Mouse (Mus musculus): ENCODE data around the gene Gm42791. TPM values are rescaled to one million over a fixed set of nuclear protein-coding genes. Genes with fewer than 3 reads are reported as not detected.

Gene Gm42791
- polyA plus RNA-seq, 1 experiment from 2014 or later, result not detected

DNA sequence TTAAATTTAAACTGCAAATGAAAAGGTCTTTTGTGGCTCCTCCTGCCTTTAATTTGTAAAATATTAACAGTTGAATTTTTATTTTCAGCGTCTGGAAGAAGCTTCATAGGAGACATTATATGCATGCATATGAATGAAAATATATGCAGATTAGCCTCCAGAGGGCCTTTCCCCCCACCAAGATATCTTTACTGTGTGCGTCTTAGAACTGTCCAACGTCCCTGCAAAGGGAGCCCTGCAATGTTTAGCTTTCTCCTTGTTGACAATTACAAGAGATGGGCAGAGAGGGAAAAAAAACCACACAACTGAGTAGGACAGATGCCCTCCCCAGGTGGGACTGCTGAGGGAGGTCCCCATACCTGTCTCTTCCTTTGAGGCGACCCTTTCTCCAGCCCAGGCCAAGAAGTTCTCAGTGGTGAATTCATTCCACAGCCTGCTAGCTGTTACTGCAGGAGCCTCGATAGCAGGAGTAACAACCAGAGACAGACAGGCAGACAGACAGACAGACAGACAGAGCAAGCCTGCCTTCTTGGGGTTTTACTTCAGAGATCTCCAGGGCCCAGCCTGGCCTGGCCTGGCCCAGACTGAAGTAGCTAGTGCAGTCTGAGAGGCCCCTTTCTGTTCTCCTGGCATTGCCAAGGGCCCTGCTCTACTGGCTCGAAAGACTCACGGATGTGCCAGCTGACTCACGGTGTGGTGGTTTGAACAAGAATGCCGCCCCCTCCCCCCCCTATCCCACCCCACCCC lies 1.2 kb upstream of the Gm42791 start:
- H3K27me3 ChIP-seq, result no peaks in the 10 kb centered on the region
- WGBS (ENCODE audit: insufficient replicate concordance), result 60% methylated on average over 9 of the region's 9 CpGs
- no peak for ATAC-seq (ENCODE audit: insufficient read depth)
- H3K4me1 ChIP-seq (replicated peaks), result peaks cover 28% of the 10 kb centered on the region
- no peak overlapping the region for H3K4me3 ChIP-seq (replicated peaks)
- no peak overlapping the region for H3K9ac ChIP-seq
- no peaks in the 10 kb centered on the region for H3K9me3 ChIP-seq (replicated peaks)
- H3K36me3 ChIP-seq (replicated peaks), result no peaks in the 10 kb centered on the region
- H3K4me2 ChIP-seq, result no peak overlapping the region
- peak overlapping the region; percentile 78; the same call in 1 of the 2 replicates for H3K27ac ChIP-seq (replicated peaks)

DNA sequence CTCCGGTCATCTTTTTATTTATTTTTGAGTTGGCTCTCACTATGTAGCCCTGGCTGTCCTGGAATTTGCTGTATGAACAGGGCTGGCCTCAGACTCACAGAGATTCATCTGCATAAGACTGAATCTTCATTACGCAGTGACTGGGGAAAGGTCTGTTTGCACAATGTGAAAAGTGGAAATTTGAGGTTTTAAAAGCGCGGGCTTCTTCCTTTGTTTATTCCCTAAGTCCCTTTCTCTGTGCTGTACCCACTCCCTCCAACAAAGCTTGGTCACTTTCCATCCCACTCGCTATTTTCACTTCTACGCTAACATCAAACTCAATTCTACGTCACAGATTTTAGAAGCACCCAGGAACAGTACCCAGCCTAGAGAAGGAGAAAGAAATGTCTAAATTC lies 639 bp downstream of the Gm42791 start:
- H3K9ac ChIP-seq, result peak overlapping the region; percentile 60
- peaks cover 2% of the 10 kb centered on the region; the same call in 1 of the 2 replicates for H3K9me3 ChIP-seq (replicated peaks)
- H3K27me3 ChIP-seq, result no peaks in the 10 kb centered on the region
- H3K36me3 ChIP-seq (replicated peaks), result no peaks in the 10 kb centered on the region
- 65% methylated on average over 7 of the region's 7 CpGs for WGBS (ENCODE audit: insufficient replicate concordance)
- H3K4me1 ChIP-seq (replicated peaks), result peaks cover 25% of the 10 kb centered on the region
- H3K27ac ChIP-seq (replicated peaks), result peak overlapping the region; percentile 78
- no peak for ATAC-seq (ENCODE audit: insufficient read depth)
- H3K4me3 ChIP-seq (replicated peaks), result peak overlapping the region; percentile 58
- peak overlapping the region; percentile 81 for H3K4me2 ChIP-seq

DNA sequence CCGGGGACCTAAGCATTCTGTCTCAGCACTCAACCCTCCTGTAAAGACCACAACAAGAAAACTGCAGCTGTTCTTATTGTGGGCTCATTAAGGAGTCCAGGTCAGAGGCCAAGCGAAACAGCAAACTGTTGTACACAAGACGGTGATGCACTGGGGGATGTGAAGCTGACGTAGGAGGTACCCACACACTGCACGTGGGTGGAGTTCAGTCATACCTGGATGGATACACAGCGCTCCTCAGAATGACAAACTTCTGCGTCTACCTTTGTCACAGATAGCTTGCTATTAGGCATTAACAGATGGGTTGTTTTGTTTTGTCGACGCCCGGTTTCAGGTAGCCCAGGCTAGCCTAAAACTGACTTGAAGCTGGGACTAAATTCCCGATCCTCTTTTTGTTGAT lies 2.3 kb downstream of the Gm42791 start:
- H3K4me1 ChIP-seq (replicated peaks), result peaks cover 25% of the 10 kb centered on the region
- peaks cover 7% of the 10 kb centered on the region; the same call in 1 of the 2 replicates for H3K9me3 ChIP-seq (replicated peaks)
- no peak overlapping the region for H3K9ac ChIP-seq
- no peaks in the 10 kb centered on the region for H3K27me3 ChIP-seq
- H3K4me3 ChIP-seq (replicated peaks), result no peak overlapping the region
- WGBS (ENCODE audit: insufficient replicate concordance), result 84% methylated on average over 11 of the region's 11 CpGs
- H3K27ac ChIP-seq (replicated peaks), result no peak overlapping the region
- H3K4me2 ChIP-seq, result no peak overlapping the region
- no peaks in the 10 kb centered on the region for H3K36me3 ChIP-seq (replicated peaks)
- ATAC-seq (ENCODE audit: insufficient read depth), result no peak

DNA sequence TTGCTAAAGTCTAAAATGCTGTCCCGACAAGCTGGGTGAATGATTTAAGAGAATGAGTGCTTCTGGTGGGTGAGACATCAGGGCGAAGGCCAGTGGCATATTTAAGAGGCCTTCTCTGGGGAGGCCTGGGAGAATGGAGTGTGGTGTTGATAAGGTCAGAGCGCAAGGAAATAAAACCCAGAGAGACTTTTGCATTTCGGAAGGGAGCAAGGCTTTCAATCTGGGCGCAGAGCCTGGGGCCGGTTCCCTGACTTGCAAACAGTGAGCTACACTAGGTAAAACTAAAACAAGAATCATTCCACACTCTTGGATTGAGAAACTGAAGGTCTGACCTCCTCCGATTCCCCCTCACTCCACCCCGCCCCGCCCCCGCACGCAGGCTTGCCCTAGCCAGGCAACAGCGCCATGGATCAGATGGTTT lies 4.0 kb downstream of the Gm42791 start:
- WGBS (ENCODE audit: insufficient replicate concordance), result 77% methylated on average over 12 of the region's 12 CpGs
- H3K9me3 ChIP-seq (replicated peaks), result peaks cover 7% of the 10 kb centered on the region; the same call in 1 of the 2 replicates
- H3K4me3 ChIP-seq (replicated peaks), result no peak overlapping the region
- H3K4me2 ChIP-seq, result no peak overlapping the region
- ATAC-seq (ENCODE audit: insufficient read depth), result no peak
- H3K27ac ChIP-seq (replicated peaks), result peak overlapping the region; percentile 26; the same call in 1 of the 2 replicates
- peaks cover 19% of the 10 kb centered on the region for H3K4me1 ChIP-seq (replicated peaks)
- H3K27me3 ChIP-seq, result no peaks in the 10 kb centered on the region
- no peaks in the 10 kb centered on the region for H3K36me3 ChIP-seq (replicated peaks)
- H3K9ac ChIP-seq, result no peak overlapping the region

DNA sequence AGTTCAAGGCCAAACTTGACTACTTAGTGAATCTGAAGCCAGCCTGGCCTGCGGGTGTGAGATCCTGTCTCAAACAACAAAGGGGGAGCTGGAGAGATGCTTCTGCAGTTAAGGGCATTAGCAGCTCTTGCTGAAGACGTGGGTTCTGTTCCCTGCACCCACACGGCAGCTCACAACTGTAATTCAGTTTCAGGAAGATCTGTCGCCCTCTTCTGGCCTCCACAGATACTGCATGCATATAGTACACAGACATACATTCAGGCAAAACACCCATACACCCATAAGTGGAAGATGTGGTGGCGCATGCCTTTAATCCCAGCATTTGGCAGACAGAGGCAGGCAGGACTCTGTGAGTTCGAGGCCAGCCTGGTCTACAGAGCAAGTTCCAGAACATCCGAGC lies 5.5 kb downstream of the Gm42791 start:
- Histone ChIP-seq H3K4me2 (no peak overlapping the region), H3K27ac (replicated peaks) (no peak overlapping the region), H3K4me3 (replicated peaks) (no peak overlapping the region), H3K4me1 (replicated peaks) (peaks cover 5% of the 10 kb centered on the region), H3K9ac (no peak overlapping the region), H3K36me3 (replicated peaks) (no peaks in the 10 kb centered on the region), H3K9me3 (replicated peaks) (peaks cover 7% of the 10 kb centered on the region; the same call in 1 of the 2 replicates), H3K27me3 (no peaks in the 10 kb centered on the region)
- no peak for ATAC-seq (ENCODE audit: insufficient read depth)
- WGBS (ENCODE audit: insufficient replicate concordance), result 69% methylated on average over 7 of the region's 7 CpGs

DNA sequence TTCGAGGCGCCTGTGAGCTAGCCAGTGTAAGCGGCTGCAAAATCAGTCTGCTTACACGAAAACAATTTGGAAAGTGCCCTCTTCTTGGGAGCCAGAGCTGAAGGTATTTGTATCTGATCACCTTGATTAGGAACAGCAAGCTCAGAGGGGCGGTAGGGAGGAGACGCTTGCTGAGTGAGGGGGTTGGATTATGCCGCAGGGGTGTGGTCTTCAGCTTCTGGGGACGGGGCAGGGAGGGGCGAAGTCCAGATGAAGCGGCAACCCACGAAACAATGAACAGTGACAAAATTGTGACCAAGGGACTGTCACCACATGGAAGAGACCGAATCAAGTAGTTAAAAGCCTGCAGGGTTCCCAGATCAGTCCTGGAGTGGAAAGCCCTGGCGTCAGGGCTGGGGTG lies 10.0 kb downstream of the Gm42791 start:
- peaks cover 9% of the 10 kb centered on the region; the same call in 1 of the 2 replicates for H3K4me1 ChIP-seq (replicated peaks)
- 56% methylated on average over 13 of the region's 13 CpGs for WGBS (ENCODE audit: insufficient replicate concordance)

DNA sequence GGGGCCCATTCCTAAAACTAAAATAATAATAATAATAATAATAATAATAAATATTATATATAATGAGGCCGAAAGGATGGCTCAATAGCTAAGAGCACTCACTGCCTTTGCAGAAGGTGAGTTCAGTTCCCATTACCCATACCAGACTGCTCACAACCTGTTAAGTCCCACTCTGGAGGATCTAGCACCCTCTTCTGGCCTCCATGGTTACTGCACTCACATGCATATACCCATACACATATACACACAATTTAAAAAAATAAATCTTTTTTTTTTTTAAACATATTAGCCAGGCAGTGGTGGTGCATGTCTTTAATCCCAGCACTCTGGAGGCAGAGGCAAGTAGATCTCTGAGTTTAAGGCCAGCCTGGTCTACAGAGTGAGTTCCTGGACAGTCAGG lies 11.3 kb downstream of the Gm42791 start:
- no peaks in the 10 kb centered on the region for H3K27me3 ChIP-seq
- WGBS (ENCODE audit: insufficient replicate concordance), result 80% methylated on average over 1 of the region's 1 CpGs
- H3K4me2 ChIP-seq, result no peak overlapping the region
- no peak overlapping the region for H3K9ac ChIP-seq
- H3K4me1 ChIP-seq (replicated peaks), result peaks cover 16% of the 10 kb centered on the region
- 0 out of 2 replicates have a peak, but pooled peaks cover 4% of the 10 kb centered on the region for H3K9me3 ChIP-seq (replicated peaks)
- no peak for ATAC-seq (ENCODE audit: insufficient read depth)
- no peak overlapping the region for H3K27ac ChIP-seq (replicated peaks)
- H3K36me3 ChIP-seq (replicated peaks), result no peaks in the 10 kb centered on the region
- no peak overlapping the region for H3K4me3 ChIP-seq (replicated peaks)

More for the DNA sequence above, 10.0 kb downstream of the Gm42791 start:
- H3K4me2 ChIP-seq, result no peak overlapping the region
- H3K27me3 ChIP-seq, result no peaks in the 10 kb centered on the region
- H3K27ac ChIP-seq (replicated peaks), result no peak overlapping the region
- no peak overlapping the region for H3K9ac ChIP-seq
- H3K4me3 ChIP-seq (replicated peaks), result no peak overlapping the region
- no peaks in the 10 kb centered on the region for H3K36me3 ChIP-seq (replicated peaks)
- no peak for ATAC-seq (ENCODE audit: insufficient read depth)
- H3K9me3 ChIP-seq (replicated peaks), result peaks cover 7% of the 10 kb centered on the region; the same call in 1 of the 2 replicates

DNA sequence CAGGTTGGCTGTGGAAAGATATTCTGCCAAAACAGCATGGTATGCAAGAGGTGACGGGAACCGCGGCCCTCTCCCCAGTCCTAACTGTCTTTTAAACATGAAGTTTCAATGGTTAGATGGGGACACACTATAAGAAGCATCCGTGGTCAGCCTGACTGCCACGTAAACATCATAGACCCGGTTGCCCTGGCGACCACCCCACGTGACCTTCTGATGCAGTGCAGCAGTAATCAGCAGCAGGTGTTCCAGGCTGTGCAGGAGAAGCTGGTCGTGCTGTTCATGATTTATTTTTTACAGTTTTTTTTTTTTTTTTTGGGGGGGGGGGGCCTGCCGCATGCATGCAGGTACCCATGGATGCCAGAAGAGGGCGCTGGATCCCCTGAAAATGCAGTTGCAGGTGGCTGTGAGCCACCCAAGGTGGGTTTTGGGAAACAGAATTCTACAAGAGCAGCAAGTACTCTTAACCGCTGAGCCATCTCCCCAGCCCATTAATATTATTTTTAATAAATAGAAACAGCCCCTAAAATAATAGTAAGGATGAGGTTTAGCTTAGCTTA lies 11.8 kb downstream of the Gm42791 start:
- no peaks in the 10 kb centered on the region for H3K27me3 ChIP-seq
- H3K27ac ChIP-seq (replicated peaks), result no peak overlapping the region
- H3K9me3 ChIP-seq (replicated peaks), result 0 out of 2 replicates have a peak, but pooled peaks cover 4% of the 10 kb centered on the region
- H3K4me3 ChIP-seq (replicated peaks), result no peak overlapping the region
- H3K36me3 ChIP-seq (replicated peaks), result no peaks in the 10 kb centered on the region
- no peak overlapping the region for H3K9ac ChIP-seq
- H3K4me1 ChIP-seq (replicated peaks), result peaks cover 21% of the 10 kb centered on the region
- H3K4me2 ChIP-seq, result no peak overlapping the region
- WGBS (ENCODE audit: insufficient replicate concordance), result 64% methylated on average over 12 of the region's 12 CpGs
- ATAC-seq (ENCODE audit: insufficient read depth), result no peak

DNA sequence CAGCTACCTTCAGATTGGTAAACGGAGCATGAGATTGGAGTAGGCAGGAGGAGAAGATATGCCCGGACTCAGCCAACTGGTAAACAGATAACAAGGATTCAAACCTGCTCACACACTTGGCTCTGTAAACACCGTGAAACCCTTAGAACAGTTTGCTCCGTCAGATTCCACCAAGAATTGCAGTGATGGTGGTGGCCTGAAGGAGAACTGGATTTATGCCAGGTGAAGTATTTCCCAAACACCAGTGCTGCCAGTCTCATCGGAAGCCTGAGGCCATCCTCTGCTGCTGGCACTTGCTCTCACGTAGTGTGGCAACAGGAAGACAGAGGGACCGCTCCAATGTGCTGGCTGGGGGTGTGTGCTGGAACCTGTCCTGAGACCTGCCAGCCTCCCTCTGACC lies 12.6 kb downstream of the Gm42791 start:
- no peaks in the 10 kb centered on the region for H3K9me3 ChIP-seq (replicated peaks)
- no peak overlapping the region for H3K27ac ChIP-seq (replicated peaks)
- H3K4me2 ChIP-seq, result no peak overlapping the region
- no peak for ATAC-seq (ENCODE audit: insufficient read depth)
- H3K27me3 ChIP-seq, result no peaks in the 10 kb centered on the region
- H3K9ac ChIP-seq, result no peak overlapping the region
- H3K36me3 ChIP-seq (replicated peaks), result no peaks in the 10 kb centered on the region
- 79% methylated on average over 7 of the region's 7 CpGs for WGBS (ENCODE audit: insufficient replicate concordance)
- peaks cover 29% of the 10 kb centered on the region for H3K4me1 ChIP-seq (replicated peaks)
- H3K4me3 ChIP-seq (replicated peaks), result no peak overlapping the region

DNA sequence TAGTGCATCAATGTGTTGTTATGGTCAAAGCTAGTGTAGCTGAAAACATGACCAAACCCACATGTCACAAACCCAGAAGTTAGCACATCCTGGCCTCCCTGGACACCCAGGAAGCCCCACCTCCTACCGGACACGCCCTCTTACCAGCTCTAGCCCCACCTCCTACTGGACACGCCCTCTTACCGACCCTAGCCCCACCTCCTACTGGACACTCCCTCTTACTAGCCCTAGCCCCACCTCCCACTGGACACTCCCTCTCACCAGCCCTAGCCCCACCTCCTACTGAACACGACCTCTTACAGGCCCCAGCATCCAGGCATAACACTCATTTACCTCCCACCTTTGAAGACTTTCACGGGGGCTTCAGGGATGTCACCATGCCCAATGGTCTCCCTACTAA lies 14.3 kb downstream of the Gm42791 start:
- H3K4me2 ChIP-seq, result no peak overlapping the region
- WGBS (ENCODE audit: insufficient replicate concordance), result 46% methylated on average over 6 of the region's 6 CpGs
- peaks cover 29% of the 10 kb centered on the region for H3K4me1 ChIP-seq (replicated peaks)
- no peaks in the 10 kb centered on the region for H3K9me3 ChIP-seq (replicated peaks)
- peak; percentile 65 for ATAC-seq (ENCODE audit: insufficient read depth)
- H3K27me3 ChIP-seq, result no peaks in the 10 kb centered on the region
- no peak overlapping the region for H3K4me3 ChIP-seq (replicated peaks)
- no peak overlapping the region for H3K27ac ChIP-seq (replicated peaks)
- H3K9ac ChIP-seq, result no peak overlapping the region
- H3K36me3 ChIP-seq (replicated peaks), result no peaks in the 10 kb centered on the region

DNA sequence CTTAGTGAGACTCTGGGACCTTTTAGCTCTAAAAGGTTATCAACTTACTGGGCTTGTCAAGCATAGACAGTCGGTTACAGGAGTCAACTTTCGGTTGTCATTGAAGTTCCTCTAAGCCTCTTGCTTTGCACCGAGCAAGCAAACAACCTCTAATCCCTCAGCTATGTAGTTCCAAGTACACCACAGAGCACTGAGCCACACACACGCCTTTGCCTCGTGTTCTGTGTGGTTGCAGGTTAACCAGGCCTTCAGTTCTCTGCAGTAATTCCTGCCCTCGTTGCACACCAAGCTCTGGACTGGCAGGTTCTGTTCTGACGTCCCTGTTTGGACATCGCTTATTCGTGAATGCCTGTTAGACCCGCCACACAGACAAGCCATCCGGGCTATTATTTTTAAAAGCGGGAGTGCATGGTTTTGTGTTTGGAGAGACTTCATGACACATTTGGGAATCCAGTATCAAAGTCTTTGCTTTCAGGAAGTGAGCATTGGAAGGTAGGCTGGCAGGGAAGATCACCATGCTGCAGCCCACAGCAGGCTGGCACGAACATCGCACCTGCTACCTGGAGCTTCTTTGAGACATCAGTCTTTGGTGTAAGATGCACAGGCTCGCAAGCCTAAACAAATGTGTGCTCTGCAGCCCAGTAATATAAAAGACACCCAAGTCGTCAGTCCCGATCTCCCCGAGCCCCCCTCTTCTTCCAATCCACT lies 16.3 kb downstream of the Gm42791 start:
- no peaks in the 10 kb centered on the region for H3K36me3 ChIP-seq (replicated peaks)
- ATAC-seq (ENCODE audit: insufficient read depth), result peak; percentile 64
- H3K9me3 ChIP-seq (replicated peaks), result no peaks in the 10 kb centered on the region
- H3K27ac ChIP-seq (replicated peaks), result peak overlapping the region; percentile 68
- H3K4me2 ChIP-seq, result 0 out of 2 replicates have a peak overlapping the region, but pooled peaks have one; percentile 5
- peaks cover 35% of the 10 kb centered on the region for H3K4me1 ChIP-seq (replicated peaks)
- WGBS (ENCODE audit: insufficient replicate concordance), result 50% methylated on average over 18 of the region's 18 CpGs
- no peaks in the 10 kb centered on the region for H3K27me3 ChIP-seq
- H3K9ac ChIP-seq, result no peak overlapping the region
- no peak overlapping the region for H3K4me3 ChIP-seq (replicated peaks)

Data from liver, embryonic 15.5 days (tissue).